In genomic region chr8:44709171-44709940, GRCm38 (mm10) we compare ENCODE assay signal across 18 mouse cellular contexts.
DNase-seq lines count a peak whose midpoint lies in the region; ATAC-seq and TF ChIP-seq lines count a peak whose summit lies in the region.
"Had no signal": no experiment of that assay in that cellular context is flagged by ENCODE, and none has a peak within 500 bp of the region (broad histone marks: within the 10 kb centered on the region; RNA-seq: fewer than 3 reads in every experiment).

No protein-coding gene starts in this region.

- WGBS in hindbrain, postnatal 0 days = 65% methylated on average over 6 of the region's 6 CpGs
- 72% methylated on average over 6 of the region's 6 CpGs for WGBS in hindbrain, embryonic 12.5 days
- WGBS in lung, embryonic 15.5 days = 20% methylated on average over 6 of the region's 6 CpGs
- 30% methylated on average over 6 of the region's 6 CpGs for WGBS in lung, adult 2 months

- H3K9ac ChIP-seq in hindbrain, postnatal 0 days (replicated peaks; ENCODE audit: low read length) = no peak overlapping the region
- H3K9ac ChIP-seq in hindbrain, embryonic 12.5 days = no peak overlapping the region
- no peak overlapping the region for H3K9ac ChIP-seq in lung, embryonic 15.5 days
- H3K9ac ChIP-seq: embryonic facial prominence, embryonic 15.5 days; forebrain, postnatal 0 days; heart, embryonic 12.5 days; midbrain, embryonic 12.5 days had no signal

- H3K4me3 ChIP-seq in hindbrain, postnatal 0 days (ENCODE audit: low read length) = no peak overlapping the region
- no peak overlapping the region for H3K4me3 ChIP-seq in hindbrain, embryonic 12.5 days
- no peak overlapping the region for H3K4me3 ChIP-seq in lung, embryonic 15.5 days
- no peak overlapping the region for H3K4me3 ChIP-seq in lung, adult 2 months (replicated peaks; ENCODE audit: extremely low read depth, low read depth, low read length)
- H3K4me3 ChIP-seq: embryonic facial prominence, embryonic 15.5 days; heart, embryonic 12.5 days; hindbrain, embryonic 10.5 days; midbrain, embryonic 12.5 days had no signal

- no peak overlapping the region for H3K4me2 ChIP-seq in hindbrain, postnatal 0 days (ENCODE audit: low read depth, low read length)
- H3K4me2 ChIP-seq in hindbrain, embryonic 12.5 days (replicated peaks) = no peak overlapping the region
- H3K4me2 ChIP-seq in lung, embryonic 15.5 days = no peak overlapping the region
- H3K4me2 ChIP-seq: embryonic facial prominence, embryonic 15.5 days; heart, embryonic 12.5 days; midbrain, embryonic 12.5 days had no signal

- ATAC-seq in hindbrain, postnatal 0 days = peak; percentile 70; the same call in 1 of the 2 replicates
- no peak for ATAC-seq in hindbrain, embryonic 12.5 days (ENCODE audit: low FRiP score)
- peak; percentile 90 for ATAC-seq in lung, embryonic 15.5 days (ENCODE audit: borderline replicate concordance, extremely low read depth, low FRiP score, low TSS enrichment)
- no peak for ATAC-seq in monocyte, adult 5-6 weeks (replicated peaks; ENCODE audit: insufficient number of reproducible peaks, low FRiP score, low TSS enrichment, poor library complexity, severe bottlenecking)
- ATAC-seq: forebrain, postnatal 0 days; intestine, embryonic 16.5 days had no signal

- peak; percentile 43 for DNase-seq in hindbrain, postnatal 0 days (ENCODE audit: low spot score)
- DNase-seq in lung, adult 2 months = no peak
- DNase-seq in forelimb bud, embryonic 11.5 days (ENCODE audit: low read depth, low spot score) = peak; percentile 58
- peak; percentile 51 for DNase-seq in lung, postnatal 25 days (ENCODE audit: low spot score)
- DNase-seq in urinary bladder, adult 2 months (ENCODE audit: low spot score) = no peak
- DNase-seq: adrenal gland, postnatal 25 days; cerebellum, postnatal 10 days; forebrain, postnatal 0 days; gastrocnemius, postnatal 36 days; right cerebral cortex, postnatal 14 days had no signal

- H3K9me3 ChIP-seq in hindbrain, postnatal 0 days (ENCODE audit: low read length) = no peaks in the 10 kb centered on the region
- no peaks in the 10 kb centered on the region for H3K9me3 ChIP-seq in hindbrain, embryonic 12.5 days (replicated peaks)
- no peaks in the 10 kb centered on the region for H3K9me3 ChIP-seq in lung, embryonic 15.5 days
- H3K9me3 ChIP-seq: embryonic facial prominence, embryonic 15.5 days; heart, embryonic 12.5 days; hindbrain, embryonic 10.5 days; midbrain, embryonic 12.5 days had no signal

- H3K27ac ChIP-seq in hindbrain, postnatal 0 days = no peak overlapping the region
- no peak overlapping the region for H3K27ac ChIP-seq in hindbrain, embryonic 12.5 days
- no peak overlapping the region for H3K27ac ChIP-seq in lung, embryonic 15.5 days
- H3K27ac ChIP-seq: embryonic facial prominence, embryonic 15.5 days; hindbrain, embryonic 10.5 days; midbrain, embryonic 12.5 days had no signal

- no peaks in the 10 kb centered on the region for H3K36me3 ChIP-seq in hindbrain, postnatal 0 days (ENCODE audit: insufficient read depth, low read length)
- no peaks in the 10 kb centered on the region for H3K36me3 ChIP-seq in hindbrain, embryonic 12.5 days
- no peaks in the 10 kb centered on the region for H3K36me3 ChIP-seq in lung, embryonic 15.5 days
- H3K36me3 ChIP-seq: embryonic facial prominence, embryonic 15.5 days; heart, embryonic 12.5 days; hindbrain, embryonic 10.5 days; midbrain, embryonic 12.5 days had no signal

- TF ChIP-seq POLR2A in lung, adult 2 months (IDR thresholded peaks at IDR 0.05; ENCODE audit: borderline replicate concordance, extremely low read depth, low read depth, low read length) = no peak

- no peaks in the 10 kb centered on the region for H3K27me3 ChIP-seq in hindbrain, postnatal 0 days (ENCODE audit: insufficient read depth, low read length)
- H3K27me3 ChIP-seq in hindbrain, embryonic 12.5 days = no peaks in the 10 kb centered on the region
- H3K27me3 ChIP-seq in lung, embryonic 15.5 days = no peaks in the 10 kb centered on the region
- H3K27me3 ChIP-seq: embryonic facial prominence, embryonic 15.5 days; heart, embryonic 12.5 days; midbrain, embryonic 12.5 days had no signal

- no peaks in the 10 kb centered on the region for H3K4me1 ChIP-seq in hindbrain, postnatal 0 days (ENCODE audit: insufficient read depth, low read length)
- H3K4me1 ChIP-seq in hindbrain, embryonic 12.5 days = no peaks in the 10 kb centered on the region
- H3K4me1 ChIP-seq in lung, embryonic 15.5 days = peaks cover 21% of the 10 kb centered on the region
- H3K4me1 ChIP-seq in lung, adult 2 months (ENCODE audit: control insufficient read depth, insufficient read depth, low read length) = no peaks in the 10 kb centered on the region; the same call in 1 of the 2 replicates
- H3K4me1 ChIP-seq: hindbrain, embryonic 10.5 days; midbrain, embryonic 12.5 days had no signal

- no peak for TF ChIP-seq CTCF in hindbrain, postnatal 0 days (IDR thresholded peaks at IDR 0.05; ENCODE audit: low read depth)
- no peak for TF ChIP-seq CTCF in lung, adult 2 months (IDR thresholded peaks at IDR 0.05; ENCODE audit: insufficient read depth, low read length)

Comparison
In these comparisons a context has a peak if more than half of its experiments do, and no peak if none do; other contexts are left out.
1. ATAC-seq: peak in hindbrain, postnatal 0 days (single experiment) and lung, embryonic 15.5 days (single experiment); none in hindbrain, embryonic 12.5 days (single experiment) and monocyte, adult 5-6 weeks (single experiment).
2. DNase-seq: peak in hindbrain, postnatal 0 days (single experiment), forelimb bud, embryonic 11.5 days (single experiment) and lung, postnatal 25 days (single experiment); none in lung, adult 2 months (single experiment) and urinary bladder, adult 2 months (single experiment).